Mouse (Mus musculus): ENCODE data around the gene Cnnm1. TPM values are rescaled to one million over a fixed set of nuclear protein-coding genes. Genes with fewer than 3 reads are reported as not detected.

The Cnnm1 gene
- polyA plus RNA-seq (2015; fragmentation: Nextera tagmentation; extraction: Ambion mirVana) = 0.04 and 0.05 TPM in 2 replicates

DNA sequence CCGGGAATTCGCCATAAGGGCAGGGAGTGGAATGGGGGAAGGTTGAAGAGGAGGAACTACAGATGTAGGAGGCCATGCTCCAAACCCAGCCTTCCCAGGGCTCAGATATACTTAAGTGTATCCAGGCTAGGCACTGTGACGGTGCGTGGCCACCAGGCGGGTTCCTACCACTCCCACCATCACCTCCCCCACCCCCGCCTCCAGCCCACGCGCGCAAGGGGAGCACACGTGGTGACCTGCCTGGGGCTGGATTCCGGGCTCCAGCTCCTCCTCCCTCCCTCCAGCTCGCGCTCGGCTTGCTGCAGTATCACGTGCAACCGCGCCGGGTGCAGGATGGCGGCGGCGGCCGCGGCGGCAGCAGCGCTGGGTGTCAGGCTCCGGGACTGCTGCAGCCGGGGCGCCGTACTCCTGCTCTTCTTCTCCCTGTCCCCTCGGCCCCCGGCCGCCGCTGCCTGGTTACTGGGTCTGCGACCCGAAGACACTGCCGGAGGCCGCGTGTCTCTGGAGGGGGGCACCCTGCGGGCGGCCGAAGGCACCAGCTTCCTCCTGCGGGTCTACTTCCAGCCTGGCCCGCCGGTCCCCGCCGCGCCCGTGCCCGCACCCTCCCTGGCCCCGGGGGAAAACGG, at the start of gene Cnnm1:
TSS of gene Cnnm1 (plus strand) at position 325 of the 626 bp plus-strand sequence.
- WGBS = under 1% methylated on average over 39 of the region's 51 CpGs
- Histone ChIP-seq H3K36me3 (no peaks in the 10 kb centered on the region), H3K4me2 (peak within 1 kb of the TSS; percentile 100), H3K4me1 (replicated peaks) (peaks cover 18% of the 10 kb centered on the region), H3K9ac (peak within 1 kb of the TSS; percentile 50), H3K9me3 (replicated peaks) (no peaks in the 10 kb centered on the region), H3K4me3 (peak within 1 kb of the TSS; percentile 68), H3K27ac (no peak within 1 kb of the TSS), H3K27me3 (peaks cover 63% of the 10 kb centered on the region)
- peak; percentile 66 for ATAC-seq (replicated peaks; ENCODE audit: insufficient number of reproducible peaks, insufficient read depth, low FRiP score, low read depth)

- 4% methylated on average over 4 of the region's 4 CpGs for WGBS
- H3K4me1 ChIP-seq (replicated peaks) = no peaks in the 10 kb centered on the region
- H3K27ac ChIP-seq = no peak overlapping the region
- no peak overlapping the region for H3K4me3 ChIP-seq
- no peak overlapping the region for H3K4me2 ChIP-seq
- no peak overlapping the region for H3K9ac ChIP-seq
- no peaks in the 10 kb centered on the region for H3K36me3 ChIP-seq
- ATAC-seq (replicated peaks; ENCODE audit: insufficient number of reproducible peaks, insufficient read depth, low FRiP score, low read depth) = no peak
- H3K9me3 ChIP-seq (replicated peaks) = no peaks in the 10 kb centered on the region
- H3K27me3 ChIP-seq = 0 out of 2 replicates have a peak, but pooled peaks cover 7% of the 10 kb centered on the region
Measured at GRCm38 (mm10) chr19:43396327-43396726, 43.9 kb upstream of the Cnnm1 start.

DNA sequence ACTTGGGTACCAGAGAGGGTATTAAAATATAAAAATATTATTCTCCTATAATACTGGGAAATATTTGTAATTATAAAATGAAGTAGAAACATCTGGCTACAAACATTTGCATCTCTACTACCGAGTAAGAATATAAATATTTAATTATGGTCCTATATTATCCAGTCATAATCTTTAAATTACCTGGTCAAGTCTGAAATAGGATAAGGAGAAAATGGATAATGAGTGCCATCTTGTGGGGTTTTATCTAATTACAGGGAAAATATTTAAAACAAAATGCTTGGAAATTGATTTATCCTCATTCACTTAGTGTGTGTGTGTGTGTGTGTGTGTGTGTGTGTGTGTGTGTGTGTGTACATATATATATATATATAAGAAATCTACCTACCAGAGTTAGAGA, 33.1 kb upstream of the Cnnm1 start:
- WGBS = 27% methylated on average over 1 of the region's 1 CpGs
- H3K27ac ChIP-seq = no peak overlapping the region
- H3K4me2 ChIP-seq = no peak overlapping the region
- no peaks in the 10 kb centered on the region for H3K27me3 ChIP-seq
- no peak for ATAC-seq (replicated peaks; ENCODE audit: insufficient number of reproducible peaks, insufficient read depth, low FRiP score, low read depth)
- no peak overlapping the region for H3K4me3 ChIP-seq
- no peaks in the 10 kb centered on the region for H3K4me1 ChIP-seq (replicated peaks)
- no peaks in the 10 kb centered on the region for H3K36me3 ChIP-seq
- no peak overlapping the region for H3K9ac ChIP-seq
- H3K9me3 ChIP-seq (replicated peaks) = no peaks in the 10 kb centered on the region

DNA sequence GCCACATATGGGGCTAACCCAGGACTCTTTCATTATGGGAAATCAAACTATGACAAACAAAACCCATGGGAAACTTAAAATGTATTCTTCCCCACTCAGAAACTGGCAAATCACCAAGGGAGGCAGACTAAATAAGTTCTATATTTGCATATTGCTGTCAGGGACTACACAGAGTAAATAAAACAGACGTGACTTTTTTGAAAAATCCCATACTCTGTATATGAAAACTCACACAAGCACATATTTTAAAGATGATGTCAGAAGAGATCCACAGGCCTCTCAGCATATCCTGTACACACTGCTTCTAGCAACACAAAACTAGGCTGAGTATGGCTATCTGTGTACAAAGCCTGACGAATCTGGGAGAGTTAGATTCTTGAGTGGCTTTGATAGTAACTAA, 24.7 kb upstream of the Cnnm1 start:
- Histone ChIP-seq H3K4me3 (no peak overlapping the region), H3K27me3 (no peaks in the 10 kb centered on the region), H3K9me3 (replicated peaks) (no peaks in the 10 kb centered on the region), H3K9ac (no peak overlapping the region), H3K4me2 (no peak overlapping the region), H3K36me3 (no peaks in the 10 kb centered on the region), H3K4me1 (replicated peaks) (no peaks in the 10 kb centered on the region), H3K27ac (no peak overlapping the region)
- no peak for ATAC-seq (replicated peaks; ENCODE audit: insufficient number of reproducible peaks, insufficient read depth, low FRiP score, low read depth)
- WGBS = 57% methylated on average over 2 of the region's 2 CpGs

- no peak for ATAC-seq (replicated peaks; ENCODE audit: insufficient number of reproducible peaks, insufficient read depth, low FRiP score, low read depth)
Measured at GRCm38 (mm10) chr19:43420506-43420905, 19.7 kb upstream of the Cnnm1 start.

GRCm38 (mm10) chr19:43424082-43424481, 16.2 kb upstream of the Cnnm1 start:
- ATAC-seq (replicated peaks; ENCODE audit: insufficient number of reproducible peaks, insufficient read depth, low FRiP score, low read depth) = no peak
- 71% methylated on average over 2 of the region's 2 CpGs for WGBS
- H3K4me1 ChIP-seq (replicated peaks) = no peaks in the 10 kb centered on the region
- no peak overlapping the region for H3K9ac ChIP-seq
- no peaks in the 10 kb centered on the region for H3K36me3 ChIP-seq
- no peak overlapping the region for H3K4me3 ChIP-seq
- H3K9me3 ChIP-seq (replicated peaks) = no peaks in the 10 kb centered on the region
- no peak overlapping the region for H3K4me2 ChIP-seq
- H3K27me3 ChIP-seq = peaks cover 7% of the 10 kb centered on the region; the same call in 1 of the 2 replicates
- H3K27ac ChIP-seq = no peak overlapping the region

More at GRCm38 (mm10) chr19:43420506-43420905, 19.7 kb upstream of the Cnnm1 start:
- H3K9ac ChIP-seq = no peak overlapping the region
- H3K27me3 ChIP-seq = no peaks in the 10 kb centered on the region
- WGBS = 72% methylated on average over 3 of the region's 3 CpGs
- no peaks in the 10 kb centered on the region for H3K9me3 ChIP-seq (replicated peaks)
- H3K4me3 ChIP-seq = no peak overlapping the region
- no peaks in the 10 kb centered on the region for H3K4me1 ChIP-seq (replicated peaks)
- H3K4me2 ChIP-seq = no peak overlapping the region
- no peaks in the 10 kb centered on the region for H3K36me3 ChIP-seq
- no peak overlapping the region for H3K27ac ChIP-seq

GRCm38 (mm10) chr19:43427446-43428224, 12.6 kb upstream of the Cnnm1 start:
- WGBS = 81% methylated on average over 24 of the region's 24 CpGs
- Histone ChIP-seq H3K9ac (no peak overlapping the region), H3K4me2 (no peak overlapping the region), H3K4me1 (replicated peaks) (no peaks in the 10 kb centered on the region), H3K9me3 (replicated peaks) (no peaks in the 10 kb centered on the region), H3K4me3 (no peak overlapping the region), H3K27ac (no peak overlapping the region), H3K36me3 (no peaks in the 10 kb centered on the region), H3K27me3 (peaks cover 14% of the 10 kb centered on the region; the same call in 1 of the 2 replicates)
- no peak for ATAC-seq (replicated peaks; ENCODE audit: insufficient number of reproducible peaks, insufficient read depth, low FRiP score, low read depth)

DNA sequence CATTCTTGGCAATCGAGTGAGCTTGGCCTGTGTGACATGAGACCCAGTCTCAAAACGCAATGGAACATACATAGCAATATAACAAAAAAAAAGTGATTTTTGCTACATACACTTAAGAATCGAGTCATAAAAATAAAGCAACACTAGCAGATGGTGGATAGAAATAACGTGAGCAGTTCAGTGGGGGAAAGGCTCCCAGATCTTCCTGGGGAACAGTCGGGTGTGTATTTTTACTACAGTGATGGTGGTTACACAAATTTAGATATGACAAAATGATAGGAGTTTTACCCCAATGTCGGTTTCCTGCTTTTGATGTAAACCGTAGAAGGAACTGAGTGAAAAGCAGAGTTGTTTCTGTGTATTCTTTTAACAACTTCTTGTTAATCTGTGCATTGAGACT, 990 bp upstream of the Cnnm1 start:
- Histone ChIP-seq H3K36me3 (no peaks in the 10 kb centered on the region), H3K4me3 (no peak overlapping the region), H3K4me1 (replicated peaks) (peaks cover 18% of the 10 kb centered on the region), H3K9me3 (replicated peaks) (no peaks in the 10 kb centered on the region), H3K27me3 (peaks cover 63% of the 10 kb centered on the region), H3K9ac (no peak overlapping the region), H3K27ac (no peak overlapping the region), H3K4me2 (no peak overlapping the region)
- 81% methylated on average over 7 of the region's 7 CpGs for WGBS
- no peak for ATAC-seq (replicated peaks; ENCODE audit: insufficient number of reproducible peaks, insufficient read depth, low FRiP score, low read depth)

DNA sequence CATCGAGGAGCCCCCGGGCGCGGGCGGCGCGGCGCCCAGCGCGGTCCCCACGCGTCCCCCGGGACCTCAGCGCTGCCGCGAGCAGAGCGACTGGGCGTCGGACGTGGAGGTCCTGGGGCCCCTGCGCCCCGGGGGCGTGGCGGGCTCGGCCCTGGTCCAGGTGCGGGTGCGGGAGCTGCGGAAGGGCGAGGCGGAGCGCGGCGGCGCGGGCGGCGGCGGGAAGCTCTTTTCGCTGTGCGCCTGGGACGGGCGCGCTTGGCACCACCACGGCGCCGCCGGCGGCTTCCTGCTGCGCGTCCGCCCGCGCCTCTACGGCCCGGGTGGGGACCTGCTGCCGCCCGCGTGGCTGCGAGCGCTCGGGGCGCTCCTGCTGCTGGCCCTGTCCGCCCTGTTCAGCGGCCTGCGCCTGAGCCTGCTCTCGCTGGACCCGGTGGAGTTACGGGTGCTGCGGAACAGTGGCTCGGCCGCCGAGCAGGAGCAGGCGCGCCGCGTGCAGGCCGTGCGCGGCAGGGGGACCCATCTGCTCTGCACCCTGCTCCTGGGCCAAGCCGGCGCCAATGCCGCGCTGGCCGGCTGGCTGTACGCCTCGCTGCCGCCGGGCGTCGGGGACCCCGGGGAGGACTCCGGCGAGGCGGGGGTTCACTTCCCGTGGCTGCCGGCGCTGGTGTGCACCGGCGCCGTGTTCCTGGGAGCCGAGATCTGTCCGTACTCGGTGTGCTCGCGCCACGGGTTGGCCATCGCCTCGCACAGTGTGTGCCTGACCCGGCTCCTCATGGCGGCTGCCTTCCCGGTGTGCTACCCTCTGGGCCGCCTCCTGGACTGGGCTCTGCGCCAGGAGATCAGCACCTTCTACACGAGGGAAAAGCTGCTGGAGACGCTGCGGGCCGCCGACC, 778 bp downstream of the Cnnm1 start:
- Histone ChIP-seq H3K27ac (no peak overlapping the region), H3K27me3 (peaks cover 63% of the 10 kb centered on the region), H3K4me1 (replicated peaks) (peaks cover 18% of the 10 kb centered on the region), H3K9ac (peak overlapping the region; percentile 50), H3K9me3 (replicated peaks) (no peaks in the 10 kb centered on the region), H3K4me3 (peak overlapping the region; percentile 68), H3K4me2 (peak overlapping the region; percentile 100), H3K36me3 (no peaks in the 10 kb centered on the region)
- WGBS = under 1% methylated on average over 100 of the region's 118 CpGs
- peak; percentile 37 for ATAC-seq (replicated peaks; ENCODE audit: insufficient number of reproducible peaks, insufficient read depth, low FRiP score, low read depth)

- peaks cover 63% of the 10 kb centered on the region for H3K27me3 ChIP-seq
- H3K27ac ChIP-seq = no peak overlapping the region
- peak overlapping the region; percentile 100 for H3K4me2 ChIP-seq
- no peaks in the 10 kb centered on the region for H3K9me3 ChIP-seq (replicated peaks)
- H3K4me1 ChIP-seq (replicated peaks) = peaks cover 18% of the 10 kb centered on the region
- H3K36me3 ChIP-seq = no peaks in the 10 kb centered on the region
- 13% methylated on average over 17 of the region's 17 CpGs for WGBS
- ATAC-seq (replicated peaks; ENCODE audit: insufficient number of reproducible peaks, insufficient read depth, low FRiP score, low read depth) = peak; percentile 40; the same call in 1 of the 2 replicates
- no peak overlapping the region for H3K9ac ChIP-seq
- H3K4me3 ChIP-seq = peak overlapping the region; percentile 68
Measured at GRCm38 (mm10) chr19:43441661-43441990, 1.4 kb downstream of the Cnnm1 start.

DNA sequence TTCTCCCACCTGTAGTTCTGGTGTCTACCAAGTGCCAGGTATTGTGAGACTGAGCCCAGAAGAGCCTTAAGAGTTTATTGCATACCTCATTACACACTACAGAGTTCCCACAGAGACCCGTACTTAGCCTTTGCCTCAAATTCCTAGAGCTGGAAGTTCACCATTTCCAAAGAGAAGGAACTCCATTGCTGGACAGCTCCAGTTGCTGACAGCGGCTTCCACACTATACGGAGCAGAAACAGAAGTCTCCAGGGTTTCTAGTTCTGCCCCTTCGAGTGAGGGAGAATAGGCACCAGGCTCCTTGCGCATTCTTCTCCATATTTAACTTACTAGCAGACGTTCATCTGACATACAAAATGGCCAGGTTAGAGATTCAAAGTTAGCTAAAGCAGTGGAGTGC, 2.0 kb downstream of the Cnnm1 start:
- Histone ChIP-seq H3K4me3 (no peak overlapping the region), H3K36me3 (no peaks in the 10 kb centered on the region), H3K9me3 (replicated peaks) (no peaks in the 10 kb centered on the region), H3K4me1 (replicated peaks) (peaks cover 18% of the 10 kb centered on the region), H3K4me2 (no peak overlapping the region), H3K27me3 (peaks cover 59% of the 10 kb centered on the region), H3K9ac (no peak overlapping the region), H3K27ac (no peak overlapping the region)
- ATAC-seq (replicated peaks; ENCODE audit: insufficient number of reproducible peaks, insufficient read depth, low FRiP score, low read depth) = no peak
- WGBS = 15% methylated on average over 6 of the region's 6 CpGs
